Mouse (Mus musculus): ENCODE measurements around the gene Zscan21. TPM values are rescaled to one million over a fixed set of nuclear protein-coding genes. Genes with fewer than 3 reads are reported as not detected.

Gene Zscan21
- polyA plus RNA-seq, 1 experiment from 2014 or later = 122 TPM

- ATAC-seq (ENCODE audit: low FRiP score) (peak; percentile 90), DNase-seq (ENCODE audit: low spot score, missing footprints) (peak; percentile 100)
- Histone ChIP-seq H3K36me3 (ENCODE audit: control insufficient read depth, insufficient read depth, low read length) (peaks cover 23% of the 10 kb centered on the region), H3K9ac (ENCODE audit: low read length) (peak overlapping the region; percentile 91), H3K4me2 (peak overlapping the region; percentile 78), H3K4me3 (ENCODE audit: low read depth, low read length) (peak overlapping the region; percentile 81), H3K4me1 (ENCODE audit: control insufficient read depth, insufficient read depth, low read length) (peaks cover 12% of the 10 kb centered on the region), H3K9me3 (ENCODE audit: control insufficient read depth, low read length) (no peaks in the 10 kb centered on the region), H3K27ac (ENCODE audit: low read depth, low read length) (peak overlapping the region; percentile 93), H3K27me3 (ENCODE audit: control insufficient read depth, insufficient read depth, low read length) (no peaks in the 10 kb centered on the region)
- under 1% methylated on average over 47 of the region's 47 CpGs for WGBS
Measured at GRCm38 (mm10) chr5:138170936-138171561, 54.3 kb downstream of the Zscan21 start.

- H3K36me3 ChIP-seq (ENCODE audit: control insufficient read depth, insufficient read depth, low read length) = peaks cover 20% of the 10 kb centered on the region
- H3K4me2 ChIP-seq = peak within 1 kb of the TSS; percentile 78
- peak; percentile 93 for ATAC-seq (ENCODE audit: low FRiP score)
- no peaks in the 10 kb centered on the region for H3K9me3 ChIP-seq (ENCODE audit: control insufficient read depth, low read length)
- H3K27me3 ChIP-seq (ENCODE audit: control insufficient read depth, insufficient read depth, low read length) = no peaks in the 10 kb centered on the region
- H3K4me3 ChIP-seq (ENCODE audit: low read depth, low read length) = peak within 1 kb of the TSS; percentile 81
- peak; percentile 98 for DNase-seq (ENCODE audit: low spot score, missing footprints)
- H3K27ac ChIP-seq (ENCODE audit: low read depth, low read length) = peak within 1 kb of the TSS; percentile 93
- H3K4me1 ChIP-seq (ENCODE audit: control insufficient read depth, insufficient read depth, low read length) = peaks cover 12% of the 10 kb centered on the region
- H3K9ac ChIP-seq (ENCODE audit: low read length) = peak within 1 kb of the TSS; percentile 91
- whole genome bisulfite sequencing = under 1% methylated on average over 54 of the region's 54 CpGs
Measured at GRCm38 (mm10) chr5:138171695-138172491, 55.2 kb downstream of the Zscan21 start, which contains the start of the genes Ap4m1 and Mcm7. Gene Ap4m1, plus strand, starts transcription at chr5:138172002. Gene Mcm7, minus strand, starts transcription at chr5:138172422.

GRCm38 (mm10) chr5:138173217-138173616 lies 56.5 kb downstream of the Zscan21 start:
- Histone ChIP-seq H3K9me3 (ENCODE audit: control insufficient read depth, low read length) (no peaks in the 10 kb centered on the region), H3K4me3 (ENCODE audit: low read depth, low read length) (no peak overlapping the region), H3K4me2 (no peak overlapping the region), H3K4me1 (ENCODE audit: control insufficient read depth, insufficient read depth, low read length) (peaks cover 12% of the 10 kb centered on the region), H3K9ac (ENCODE audit: low read length) (no peak overlapping the region), H3K36me3 (ENCODE audit: control insufficient read depth, insufficient read depth, low read length) (peaks cover 13% of the 10 kb centered on the region), H3K27ac (ENCODE audit: low read depth, low read length) (no peak overlapping the region), H3K27me3 (ENCODE audit: control insufficient read depth, insufficient read depth, low read length) (no peaks in the 10 kb centered on the region)
- WGBS = 92% methylated on average over 3 of the region's 3 CpGs
- DNase-seq (ENCODE audit: low spot score, missing footprints) (no peak), ATAC-seq (ENCODE audit: low FRiP score) (no peak)

MicroRNAs within 50 kb of the gene (microRNA counts, 519-probe panel; counts per million panel counts)
- microRNA mmu-miR-106b (6,691 counts per million, percentile 88 among the panel's probes with 10 or more counts), microRNA mmu-miR-25 (7,392 counts per million, percentile 95 among the panel's probes with 10 or more counts), microRNA mmu-miR-93 (6,744 counts per million, percentile 90 among the panel's probes with 10 or more counts)

Small RNAs within 50 kb of the gene (microRNA-seq; reads per million reads assigned to microRNA genes)
- gene Mir106b (18,908 reads per million, percentile 98 among the genes with 10 or more reads in this experiment), gene Mir25 (1,103 reads per million, percentile 78 among the genes with 10 or more reads in this experiment), gene Mir93 (19,081 reads per million, percentile 98 among the genes with 10 or more reads in this experiment)

Other genes starting within 250 kb of the Zscan21 start
- not detected in 2 replicates for gene Pilrb2, start 245.1 kb upstream of the Zscan21 start, polyA plus RNA-seq (2014; fragmentation: Nextera tagmentation; extraction: Ambion mirVana)
- not detected in 2 replicates for gene Cyp3a13, start 195.3 kb upstream of the Zscan21 start, polyA plus RNA-seq (2014; fragmentation: Nextera tagmentation; extraction: Ambion mirVana)
- gene Gjc3, start 153.8 kb upstream of the Zscan21 start, polyA plus RNA-seq (2014; fragmentation: Nextera tagmentation; extraction: Ambion mirVana) = not detected in 2 replicates
- not detected in 2 replicates for gene Azgp1, start 135.4 kb upstream of the Zscan21 start, polyA plus RNA-seq (2014; fragmentation: Nextera tagmentation; extraction: Ambion mirVana)
- not detected in 2 replicates for gene Smok3a, start 95.6 kb upstream of the Zscan21 start, polyA plus RNA-seq (2014; fragmentation: Nextera tagmentation; extraction: Ambion mirVana)
- not detected in 2 replicates for gene Smok3b, start 95.5 kb upstream of the Zscan21 start, polyA plus RNA-seq (2014; fragmentation: Nextera tagmentation; extraction: Ambion mirVana)
- not detected in 2 replicates for gene Smok3c, start 63.7 kb upstream of the Zscan21 start, polyA plus RNA-seq (2014; fragmentation: Nextera tagmentation; extraction: Ambion mirVana)
- 39.1 and 45.0 TPM in 2 replicates for gene Zkscan1, start 31.8 kb upstream of the Zscan21 start, polyA plus RNA-seq (2014; fragmentation: Nextera tagmentation; extraction: Ambion mirVana)
- 27.4 and 32.9 TPM in 2 replicates for gene Zfp113, start 38.8 kb downstream of the Zscan21 start, polyA plus RNA-seq (2014; fragmentation: Nextera tagmentation; extraction: Ambion mirVana)
- 262 and 293 TPM in 2 replicates for gene Cops6, start 44.2 kb downstream of the Zscan21 start, polyA plus RNA-seq (2014; fragmentation: Nextera tagmentation; extraction: Ambion mirVana)
- 15.2 and 17.3 TPM in 2 replicates for gene Ap4m1, start 55.1 kb downstream of the Zscan21 start, polyA plus RNA-seq (2014; fragmentation: Nextera tagmentation; extraction: Ambion mirVana)
- 303 and 320 TPM in 2 replicates for gene Mcm7, start 55.5 kb downstream of the Zscan21 start, polyA plus RNA-seq (2014; fragmentation: Nextera tagmentation; extraction: Ambion mirVana)
- 123 and 133 TPM in 2 replicates for gene Taf6, start 70.5 kb downstream of the Zscan21 start, polyA plus RNA-seq (2014; fragmentation: Nextera tagmentation; extraction: Ambion mirVana)
- 51.8 and 53.3 TPM in 2 replicates for gene Cnpy4, start 70.6 kb downstream of the Zscan21 start, polyA plus RNA-seq (2014; fragmentation: Nextera tagmentation; extraction: Ambion mirVana)
- gene Mblac1, start 77.4 kb downstream of the Zscan21 start, polyA plus RNA-seq (2014; fragmentation: Nextera tagmentation; extraction: Ambion mirVana) = 10.0 and 10.8 TPM in 2 replicates
- gene Nxpe5, start 109.0 kb downstream of the Zscan21 start, polyA plus RNA-seq (2014; fragmentation: Nextera tagmentation; extraction: Ambion mirVana) = not detected in 2 replicates
- gene Lamtor4, start 138.6 kb downstream of the Zscan21 start, polyA plus RNA-seq (2014; fragmentation: Nextera tagmentation; extraction: Ambion mirVana) = 44.1 and 47.8 TPM in 2 replicates
- gene BC037034, start 147.1 kb downstream of the Zscan21 start, polyA plus RNA-seq (2014; fragmentation: Nextera tagmentation; extraction: Ambion mirVana) = 5.0 and 5.2 TPM in 2 replicates
- gene Gal3st4, start 155.9 kb downstream of the Zscan21 start, polyA plus RNA-seq (2014; fragmentation: Nextera tagmentation; extraction: Ambion mirVana) = 4.6 and 5.5 TPM in 2 replicates
- 0.14 and 0.20 TPM in 2 replicates for gene Gm43720, start 163.1 kb downstream of the Zscan21 start, polyA plus RNA-seq (2014; fragmentation: Nextera tagmentation; extraction: Ambion mirVana)
- 15.5 and 16.5 TPM in 2 replicates for gene Gpc2, start 163.1 kb downstream of the Zscan21 start, polyA plus RNA-seq (2014; fragmentation: Nextera tagmentation; extraction: Ambion mirVana)
- 2.2 and 4.1 TPM in 2 replicates for gene Stag3, start 163.3 kb downstream of the Zscan21 start, polyA plus RNA-seq (2014; fragmentation: Nextera tagmentation; extraction: Ambion mirVana)
- gene Pvrig, start 225.1 kb downstream of the Zscan21 start, polyA plus RNA-seq (2014; fragmentation: Nextera tagmentation; extraction: Ambion mirVana) = not detected in 2 replicates